Mouse (Mus musculus) heart, adult 2 months (tissue): ENCODE measurements around the gene Pnlip.

ENCODE experiments used
- CTCF ChIP-seq: fragments of 200-600 bp; IDR thresholded peaks from 2 replicates; pipeline ENCODE4 v1.8.1; 2022; ENCODE audit warnings: antibody characterized with exemption, mild to moderate bottlenecking, moderate library complexity
- POLR2A ChIP-seq: fragments of 200-500 bp; IDR thresholded peaks from 2 replicates; pipeline ENCODE4 v1.6.1; 2011; ENCODE audit warnings: mild to moderate bottlenecking, low read depth, low read length, control low read depth; ENCODE audit not compliant: insufficient read depth

- TF ChIP-seq CTCF (no peak), POLR2A (no peak)
These were observed 52.3 kb downstream of the Pnlip start for GRCm38 (mm10) chr19:58704556-58704955.
